Mouse (Mus musculus) forebrain, postnatal 0 days (tissue): ENCODE measurements around the gene Cpsf2. TPM values are rescaled to one million over a fixed set of nuclear protein-coding genes. Genes with fewer than 3 reads are reported as not detected.

ENCODE experiments used
- ATAC-seq: fragments of 200-750 bp; cut with Nextera tagmentation; 2 replicates; pipeline ENCODE4 v1.8.0; 2017; ENCODE audit warnings: mild to moderate bottlenecking, moderate library complexity
- DNase-seq: peaks from one replicate; pipeline ENCODE4 v3.0.0-alpha.2; 2015
- H3K27ac ChIP-seq: fragments of 300-500 bp; sonication (generic); 2 replicates; pipeline ENCODE4 v1.5.1; 2014; ENCODE audit warnings: low read depth, mild to moderate bottlenecking, antibody characterized with exemption, low read length, moderate library complexity, mixed read lengths
- H3K27me3 ChIP-seq: fragments of 300-500 bp; sonication (generic); 2 replicates; pipeline ENCODE4 v1.6.1; 2014; ENCODE audit warnings: mild to moderate bottlenecking, low read length, mixed read lengths; ENCODE audit not compliant: insufficient read depth
- H3K36me3 ChIP-seq: fragments of 300-500 bp; sonication (generic); 2 replicates; pipeline ENCODE4 v1.6.1; 2014; ENCODE audit warnings: mild to moderate bottlenecking, moderate library complexity; ENCODE audit not compliant: insufficient read depth
- H3K4me1 ChIP-seq: fragments of 300-500 bp; sonication (generic); 2 replicates; pipeline ENCODE4 v1.6.1; 2014; ENCODE audit warnings: antibody characterized with exemption; ENCODE audit not compliant: insufficient read depth
- H3K4me2 ChIP-seq: fragments of 300-500 bp; sonication (generic); 2 replicates; pipeline ENCODE4 v1.6.1; 2014; ENCODE audit warnings: low read depth, mild to moderate bottlenecking, moderate library complexity
- H3K4me3 ChIP-seq: fragments of 300-500 bp; sonication (generic); 2 replicates; pipeline ENCODE4 v1.5.1; 2014; ENCODE audit warnings: low read depth, low read length, mixed read lengths
- H3K9ac ChIP-seq: fragments of 300-500 bp; sonication (generic); 2 replicates; pipeline ENCODE4 v1.6.1; 2014; ENCODE audit warnings: mild to moderate bottlenecking
- H3K9me3 ChIP-seq: fragments of 300-500 bp; sonication (generic); 2 replicates; pipeline ENCODE4 v1.6.1; 2016; ENCODE audit warnings: low read length
- CTCF ChIP-seq: sonication (generic); IDR thresholded peaks from 2 replicates; pipeline ENCODE4 v1.5.1; 2016; ENCODE audit warnings: antibody characterized with exemption, control low read depth, low read depth
- WGBS: fragments of 180-500 bp; shearing (Covaris S2); extraction: QIAGEN DNeasy Blood & Tissue Kit; methylation state at CpG from one replicate; pipeline ENCODE4 v1.1.7; 2014; 5-methylcytosine and 5-hydroxymethylcytosine counted together
- polyA plus RNA-seq: library from polyadenylated mRNA; unstranded; fragments of >200 nt; fragmentation: Nextera tagmentation; extraction: Ambion mirVana; gene quantifications from 2 replicates; pipeline ENCODE4 v1.2.1, GENCODE M21; 2015
- total RNA-seq: library from RNA; depleted of rRNA; stranded (reverse); fragments of >200 nt; gene quantifications from 2 replicates; pipeline ENCODE4 v1.2.3, GENCODE M21; 2014

Gene Cpsf2
- total and polyA plus RNA-seq, 2 experiments from 2014 or later = 28.8 to 38.1 TPM

- no peak overlapping the region for H3K27ac ChIP-seq
- no peak overlapping the region for H3K9ac ChIP-seq
- no peaks in the 10 kb centered on the region for H3K27me3 ChIP-seq
- no peaks in the 10 kb centered on the region for H3K9me3 ChIP-seq
- H3K4me3 ChIP-seq = no peak overlapping the region
- DNase-seq (no peak), ATAC-seq (no peak)
- WGBS = 48% methylated on average over 4 of the region's 4 CpGs
- H3K4me1 ChIP-seq = no peaks in the 10 kb centered on the region
- peak; percentile 32 for TF ChIP-seq CTCF
- no peak overlapping the region for H3K4me2 ChIP-seq
- no peaks in the 10 kb centered on the region for H3K36me3 ChIP-seq
Measured at GRCm38 (mm10) chr12:102029892-102030446, 54.2 kb downstream of the Cpsf2 start.

GRCm38 (mm10) chr12:102034934-102035333 lies 59.1 kb downstream of the Cpsf2 start:
- Histone ChIP-seq H3K36me3 (no peaks in the 10 kb centered on the region), H3K27me3 (no peaks in the 10 kb centered on the region), H3K9me3 (no peaks in the 10 kb centered on the region), H3K4me2 (no peak overlapping the region), H3K4me3 (no peak overlapping the region), H3K27ac (no peak overlapping the region), H3K4me1 (no peaks in the 10 kb centered on the region), H3K9ac (no peak overlapping the region)
- TF ChIP-seq CTCF = no peak
- DNase-seq = no peak
- WGBS = 90% methylated on average over 4 of the region's 4 CpGs
- no peak for ATAC-seq

GRCm38 (mm10) chr12:102039861-102040260 lies 64.1 kb downstream of the Cpsf2 start:
- ATAC-seq (no peak), DNase-seq (no peak)
- H3K4me2 ChIP-seq = no peak overlapping the region
- TF ChIP-seq CTCF = no peak
- H3K27ac ChIP-seq = no peak overlapping the region
- H3K9ac ChIP-seq = no peak overlapping the region
- no peaks in the 10 kb centered on the region for H3K36me3 ChIP-seq
- H3K4me3 ChIP-seq = no peak overlapping the region
- no peaks in the 10 kb centered on the region for H3K27me3 ChIP-seq
- WGBS = 80% methylated on average over 2 of the region's 2 CpGs
- H3K4me1 ChIP-seq = no peaks in the 10 kb centered on the region
- H3K9me3 ChIP-seq = no peaks in the 10 kb centered on the region

GRCm38 (mm10) chr12:102041699-102042098 lies 65.9 kb downstream of the Cpsf2 start:
- ATAC-seq (no peak), DNase-seq (no peak)
- 19% methylated on average over 2 of the region's 2 CpGs for WGBS
- Histone ChIP-seq H3K4me3 (no peak overlapping the region), H3K4me2 (no peak overlapping the region), H3K9ac (no peak overlapping the region), H3K36me3 (no peaks in the 10 kb centered on the region), H3K4me1 (no peaks in the 10 kb centered on the region), H3K27me3 (no peaks in the 10 kb centered on the region), H3K9me3 (no peaks in the 10 kb centered on the region), H3K27ac (no peak overlapping the region)
- TF ChIP-seq CTCF = no peak

GRCm38 (mm10) chr12:102042247-102042646 lies 66.5 kb downstream of the Cpsf2 start:
- no peaks in the 10 kb centered on the region for H3K9me3 ChIP-seq
- 47% methylated on average over 7 of the region's 7 CpGs for WGBS
- no peaks in the 10 kb centered on the region for H3K36me3 ChIP-seq
- no peak overlapping the region for H3K4me2 ChIP-seq
- H3K9ac ChIP-seq = no peak overlapping the region
- peak overlapping the region; percentile 40; the same call in 1 of the 2 replicates for H3K27ac ChIP-seq
- no peaks in the 10 kb centered on the region for H3K27me3 ChIP-seq
- no peaks in the 10 kb centered on the region for H3K4me1 ChIP-seq
- no peak overlapping the region for H3K4me3 ChIP-seq
- peak; percentile 74 for ATAC-seq
- peak; percentile 51 for DNase-seq
- no peak for TF ChIP-seq CTCF

- Histone ChIP-seq H3K9me3 (no peaks in the 10 kb centered on the region), H3K27ac (no peak overlapping the region), H3K4me1 (no peaks in the 10 kb centered on the region), H3K36me3 (no peaks in the 10 kb centered on the region), H3K9ac (no peak overlapping the region), H3K27me3 (no peaks in the 10 kb centered on the region), H3K4me2 (no peak overlapping the region), H3K4me3 (no peak overlapping the region)
- DNase-seq (no peak), ATAC-seq (no peak)
- WGBS = 89% methylated on average over 5 of the region's 5 CpGs
- TF ChIP-seq CTCF = no peak
Measured at GRCm38 (mm10) chr12:102043840-102044239, 68.1 kb downstream of the Cpsf2 start.

GRCm38 (mm10) chr12:102054155-102054554 lies 78.4 kb downstream of the Cpsf2 start:
- no peaks in the 10 kb centered on the region for H3K36me3 ChIP-seq
- H3K4me3 ChIP-seq = no peak overlapping the region
- 93% methylated on average over 4 of the region's 4 CpGs for WGBS
- TF ChIP-seq CTCF = no peak
- no peak for DNase-seq
- ATAC-seq = no peak
- H3K9me3 ChIP-seq = no peaks in the 10 kb centered on the region
- H3K27me3 ChIP-seq = no peaks in the 10 kb centered on the region
- no peaks in the 10 kb centered on the region for H3K4me1 ChIP-seq
- no peak overlapping the region for H3K9ac ChIP-seq
- no peak overlapping the region for H3K4me2 ChIP-seq
- no peak overlapping the region for H3K27ac ChIP-seq
